Mouse (Mus musculus): ENCODE measurements around the gene Olfr1013. TPM values are rescaled to one million over a fixed set of nuclear protein-coding genes. Genes with fewer than 3 reads are reported as not detected.
A peak's percentile ranks its signal among the peaks of the same experiment; 100 is the strongest.

The Olfr1013 gene
- total RNA-seq (2021) = not detected
- long read RNA-seq, experiment 1 = 0 reads
- long read RNA-seq, experiment 2 = 0 reads

DNA sequence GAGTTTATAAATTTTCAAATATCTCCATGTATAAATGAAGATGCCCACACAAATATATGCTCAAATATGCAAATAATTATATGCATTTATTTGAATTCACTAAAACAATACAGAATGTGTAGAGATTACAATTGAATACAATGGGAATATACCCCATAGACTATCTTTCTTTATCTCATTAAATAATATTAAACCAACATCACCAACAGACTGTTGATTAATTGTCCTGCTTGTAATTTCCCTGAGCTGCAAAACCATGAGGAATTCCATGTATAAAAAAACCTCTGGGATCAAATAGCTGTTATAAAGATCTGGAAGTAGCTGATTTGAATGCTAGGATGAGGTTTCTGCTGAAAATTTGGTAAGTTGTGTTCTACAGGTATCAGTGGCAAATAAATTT, at the start of gene Olfr1013:
Gene Olfr1013, plus strand, starts transcription at position 301 of the 400 bp plus-strand sequence.
- no peak for DNase-seq (ENCODE audit: low spot score in 2 of 2)

DNA sequence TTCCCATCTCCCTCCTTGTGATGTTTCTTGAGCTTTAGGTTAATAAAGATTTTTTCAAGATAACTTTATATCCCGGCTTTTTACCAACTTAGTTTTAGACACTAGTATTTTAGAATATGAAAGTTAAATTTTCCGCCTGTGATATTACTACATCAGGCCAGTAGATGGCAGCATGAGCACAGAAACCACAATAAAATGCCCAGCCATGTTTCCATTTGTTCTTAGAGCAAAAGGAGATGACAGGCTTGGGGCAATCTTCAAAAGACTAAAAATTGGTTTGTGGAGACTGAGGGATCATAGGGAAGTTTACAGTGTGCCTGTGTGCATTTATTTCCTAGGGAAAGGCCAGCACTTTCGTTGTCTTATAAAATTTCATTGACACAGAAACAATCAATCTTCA, 41.1 kb upstream of the Olfr1013 start:
- DNase-seq (ENCODE audit: low spot score in 2 of 2) = peak in 1 of 2 experiments; percentile 26

DNA sequence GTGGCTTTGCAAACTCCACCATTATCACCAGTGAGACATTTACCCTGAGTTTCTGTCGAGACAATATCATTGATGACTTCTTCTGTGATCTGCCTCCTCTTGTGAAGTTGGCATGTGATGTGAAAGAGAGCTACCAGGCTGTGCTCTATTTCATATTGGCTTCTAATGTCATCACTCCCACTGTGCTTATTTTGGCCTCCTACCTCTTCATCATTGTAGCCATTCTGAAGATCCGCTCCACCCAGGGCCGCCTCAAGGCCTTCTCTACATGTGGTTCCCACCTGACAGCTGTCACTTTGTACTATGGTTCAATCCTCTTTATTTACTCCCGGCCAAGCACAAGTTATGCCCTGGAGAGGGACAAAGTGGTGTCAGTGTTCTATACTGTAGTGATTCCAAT, 13.1 kb upstream of the Olfr1013 start:
- no peak for DNase-seq (ENCODE audit: low spot score in 2 of 2)

DNA sequence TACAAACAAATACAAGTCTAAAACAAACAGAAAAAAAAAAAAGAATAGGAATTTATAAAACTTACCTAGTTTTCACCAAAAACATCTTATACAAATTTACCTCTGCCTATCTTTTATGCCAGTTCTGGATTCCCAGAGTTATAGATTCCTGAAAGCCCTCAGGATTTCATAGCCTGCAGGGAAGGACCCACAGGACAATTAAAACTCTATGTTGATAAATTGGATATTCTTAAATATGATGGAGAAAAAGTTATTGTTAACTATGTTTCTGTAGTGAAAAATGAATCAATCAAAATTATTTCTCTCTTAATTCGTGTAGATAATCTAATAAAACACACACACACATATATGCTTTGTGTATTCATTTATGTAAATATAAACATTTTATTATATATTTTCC, 4.2 kb upstream of the Olfr1013 start, which contains the start of gene Olfr1012:
Gene Olfr1012, minus strand, starts transcription at position 101 of the 400 bp plus-strand sequence.
- no peak for DNase-seq (ENCODE audit: low spot score in 2 of 2)

DNA sequence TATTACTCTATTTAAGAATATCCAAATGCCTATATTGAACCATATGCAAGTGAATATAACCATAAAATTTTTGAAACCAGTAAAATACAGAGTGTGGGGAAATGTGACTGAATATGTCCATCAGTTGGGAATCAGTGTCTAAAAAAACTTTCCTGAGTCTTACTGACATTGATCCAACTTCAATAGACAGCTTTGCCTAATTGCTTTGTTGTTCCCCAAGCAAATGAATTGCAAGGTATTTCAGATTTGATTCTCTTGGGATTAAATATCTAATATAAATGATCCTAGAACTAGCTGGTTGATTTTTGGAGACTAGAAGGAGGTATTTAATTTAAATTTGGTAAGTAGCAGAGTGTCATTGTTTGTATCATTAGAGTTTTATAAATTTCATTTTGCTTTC, 5.5 kb downstream of the Olfr1013 start, which contains the start of gene Olfr1014:
Gene Olfr1014, plus strand, starts transcription at position 301 of the 400 bp plus-strand sequence.
- no peak for DNase-seq (ENCODE audit: low spot score in 2 of 2)

DNA sequence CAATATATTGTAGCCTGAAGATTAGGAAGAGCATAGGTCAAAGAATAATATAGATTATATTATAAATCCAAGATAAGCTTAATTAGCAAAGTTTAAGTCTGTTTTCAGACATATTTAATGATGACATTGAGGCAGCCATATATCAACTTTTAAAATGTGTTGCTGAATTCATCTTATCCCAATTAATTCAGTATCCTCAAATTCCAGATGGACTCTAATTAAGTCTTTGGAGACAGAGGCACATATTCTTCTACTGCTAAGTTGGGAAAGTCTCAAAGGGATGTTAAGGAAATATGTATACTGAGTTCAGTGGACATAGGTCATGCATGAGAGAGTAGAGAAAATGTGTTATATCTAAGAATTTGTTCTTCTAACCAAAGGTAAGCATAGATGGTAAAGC, 14.8 kb downstream of the Olfr1013 start, which contains the start of gene Olfr1015:
Gene Olfr1015, plus strand, starts transcription at position 301 of the 400 bp plus-strand sequence.
- DNase-seq (ENCODE audit: low spot score in 2 of 2) = no peak

DNA sequence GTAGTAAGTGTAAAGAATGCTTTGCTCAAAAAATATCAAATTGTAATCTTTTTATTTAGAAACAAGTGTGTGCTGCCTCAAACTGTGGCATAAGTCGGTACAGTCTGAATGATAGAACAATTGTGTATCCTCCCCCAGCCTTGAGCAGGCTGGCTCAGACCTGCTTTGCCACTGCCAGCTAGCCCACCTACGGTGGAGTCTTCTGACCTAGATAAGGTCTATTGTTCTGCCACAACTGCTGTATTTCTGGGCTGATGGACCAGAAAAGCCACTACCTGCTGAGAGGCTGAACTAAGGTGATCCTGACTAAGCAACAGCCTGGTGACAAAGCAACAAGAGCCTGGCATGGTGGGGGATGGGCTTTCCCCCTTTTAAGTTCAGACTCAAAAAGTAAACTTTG, 25.4 kb downstream of the Olfr1013 start:
- DNase-seq (ENCODE audit: low spot score in 2 of 2) = no peak

DNA sequence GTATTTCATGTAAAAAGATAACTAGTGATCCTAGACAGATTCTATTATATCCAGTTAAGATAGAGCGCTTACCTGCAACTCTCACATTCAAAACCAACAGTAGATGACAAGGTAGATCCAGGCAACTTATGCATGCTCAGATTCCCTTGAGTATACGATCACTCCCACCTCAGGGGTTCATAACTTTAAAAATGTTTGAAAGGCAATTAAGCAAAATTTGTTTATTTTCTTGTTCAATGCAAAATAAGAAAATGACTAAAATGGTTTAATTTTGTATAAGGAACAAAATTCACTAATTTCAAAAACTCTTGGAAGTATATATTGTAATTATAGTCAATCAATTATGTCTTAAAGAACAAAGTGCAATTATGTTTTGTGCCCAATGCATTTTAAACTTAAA, 35.5 kb downstream of the Olfr1013 start, which contains the start of gene Olfr1016:
Gene Olfr1016, minus strand, starts transcription at position 101 of the 400 bp plus-strand sequence.
- no peak for DNase-seq (ENCODE audit: low spot score in 2 of 2)

DNA sequence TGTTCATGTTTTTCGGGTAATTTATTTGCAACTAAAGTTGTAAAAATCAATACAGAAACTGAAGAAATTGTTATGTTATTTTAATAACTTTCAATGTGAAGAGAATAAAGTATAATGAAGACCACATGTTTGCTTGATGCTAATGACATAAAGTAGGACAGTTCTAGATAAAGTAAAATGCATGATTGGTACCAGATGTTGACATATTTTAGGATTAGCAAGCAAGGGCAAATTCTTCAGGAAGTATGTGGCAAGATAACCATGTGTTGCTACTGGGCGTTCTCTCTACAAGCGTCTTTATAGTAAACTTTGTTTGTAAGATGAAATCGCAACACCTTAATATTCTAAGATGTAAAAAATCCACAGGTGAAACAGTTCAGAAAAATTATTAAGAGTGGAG, 37.6 kb downstream of the Olfr1013 start:
- no peak for DNase-seq (ENCODE audit: low spot score in 2 of 2)

DNA sequence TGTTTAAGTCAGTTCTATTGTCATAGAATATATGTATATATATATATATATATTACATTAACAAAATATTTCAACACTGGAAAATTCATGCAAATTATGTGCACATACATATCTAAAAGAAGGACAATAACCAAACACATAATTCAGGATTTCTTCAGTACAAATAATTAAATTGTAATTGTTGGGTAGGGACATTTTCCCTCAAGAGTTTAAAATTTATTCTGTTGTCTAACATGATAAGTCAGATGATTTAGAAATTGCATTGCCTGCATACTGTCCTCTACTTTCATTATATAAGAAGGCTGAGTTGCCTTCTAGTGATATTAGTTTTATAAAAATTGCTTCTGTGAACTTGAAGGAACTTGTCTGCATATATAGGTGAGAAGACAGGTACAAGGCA, 51.3 kb downstream of the Olfr1013 start, which contains the start of gene Olfr1018:
Gene Olfr1018, plus strand, starts transcription at position 301 of the 400 bp plus-strand sequence.
- no peak for DNase-seq (ENCODE audit: low spot score in 2 of 2)

Other genes with a start within 250 kb of the Olfr1013 start
- gene 4833423E24Rik, start 248.1 kb upstream of the Olfr1013 start, total RNA-seq (2021) = under 1 TPM; 0.13 to 0.20 TPM
- not detected for gene Olfr996, start 187.9 kb upstream of the Olfr1013 start, total RNA-seq (2021)
- not detected for gene Olfr998, start 178.2 kb upstream of the Olfr1013 start, total RNA-seq (2021)
- not detected for gene Olfr1000, start 155.2 kb upstream of the Olfr1013 start, total RNA-seq (2021)
- not detected for gene Olfr1002, start 116.4 kb upstream of the Olfr1013 start, total RNA-seq (2021)
- not detected for gene Olfr154, start 102.6 kb upstream of the Olfr1013 start, total RNA-seq (2021)
- not detected for gene Olfr1006, start 88.3 kb upstream of the Olfr1013 start, total RNA-seq (2021)
- not detected for gene Olfr1008, start 77.7 kb upstream of the Olfr1013 start, total RNA-seq (2021)
- not detected for gene Olfr1009, start 51.7 kb upstream of the Olfr1013 start, total RNA-seq (2021)
- gene Olfr1012, start 4.3 kb upstream of the Olfr1013 start, total RNA-seq (2021) = not detected
- not detected for gene Olfr1014, start 5.6 kb downstream of the Olfr1013 start, total RNA-seq (2021)
- not detected for gene Olfr1015, start 14.9 kb downstream of the Olfr1013 start, total RNA-seq (2021)
- not detected for gene Olfr1016, start 35.4 kb downstream of the Olfr1013 start, total RNA-seq (2021)
- gene Olfr1018, start 51.4 kb downstream of the Olfr1013 start, total RNA-seq (2021) = not detected
- not detected for gene Olfr1019, start 78.4 kb downstream of the Olfr1013 start, total RNA-seq (2021)
- not detected for gene Olfr1020, start 79.9 kb downstream of the Olfr1013 start, total RNA-seq (2021)
- not detected for gene Olfr1022, start 101.5 kb downstream of the Olfr1013 start, total RNA-seq (2021)
- not detected for gene Olfr1023, start 118.5 kb downstream of the Olfr1013 start, total RNA-seq (2021)
- gene Olfr1024, start 138.0 kb downstream of the Olfr1013 start, total RNA-seq (2021) = not detected
- gene Olfr1025-ps1, start 148.1 kb downstream of the Olfr1013 start, total RNA-seq (2021) = not detected
- not detected for gene Olfr1026, start 154.5 kb downstream of the Olfr1013 start, total RNA-seq (2021)
- not detected for gene Olfr1028, start 183.3 kb downstream of the Olfr1013 start, total RNA-seq (2021)
- under 1 TPM in 1 of 2 experiments, not detected in 1; 0.30 TPM for gene Olfr1029, start 206.8 kb downstream of the Olfr1013 start, total RNA-seq (2021)
- not detected for gene Olfr1030, start 212.2 kb downstream of the Olfr1013 start, total RNA-seq (2021)
- gene Olfr1031, start 223.2 kb downstream of the Olfr1013 start, total RNA-seq (2021) = not detected
- not detected for gene Olfr1032, start 238.4 kb downstream of the Olfr1013 start, total RNA-seq (2021)